8 mouse cellular contexts compared by ENCODE assay signal in genomic region chr5:77275950-77276349, GRCm38 (mm10). TPM values are rescaled to one million over a fixed set of nuclear protein-coding genes. Genes with fewer than 3 reads are reported as not detected.
DNase-seq lines count a peak whose midpoint lies in the region; ATAC-seq and TF ChIP-seq lines count a peak whose summit lies in the region.

No protein-coding gene starts in this region.

- H3K27me3 ChIP-seq in kidney, embryonic 14.5 days (ENCODE audit: control insufficient read depth, insufficient read depth, low read length): no peaks in the 10 kb centered on the region
- no peaks in the 10 kb centered on the region for H3K27me3 ChIP-seq in G1E (ENCODE audit: insufficient read depth, low read length)
- no peaks in the 10 kb centered on the region for H3K27me3 ChIP-seq in neural tube, embryonic 11.5 days (ENCODE audit: control insufficient read depth, insufficient read depth, low read length)

- peak; percentile 19 to 51 for DNase-seq in adrenal gland, adult 18-20 months (ENCODE audit: low spot score in 2 of 2)
- DNase-seq in adrenal gland, adult 2 months: no peak
- peak; percentile 40 for DNase-seq in kidney, adult 18-20 months
- no peak for DNase-seq in G1E (ENCODE audit: low spot score)
- peak; percentile 65 for DNase-seq in neural tube, embryonic 11.5 days (ENCODE audit: low spot score)
- no peak for DNase-seq in adipocyte (ENCODE audit: low spot score)

- no peaks in the 10 kb centered on the region for H3K4me1 ChIP-seq in kidney, embryonic 14.5 days (ENCODE audit: control insufficient read depth, insufficient read depth, low read length)
- peaks cover 37% of the 10 kb centered on the region for H3K4me1 ChIP-seq in G1E (ENCODE audit: insufficient read depth, low read depth, low read length)
- H3K4me1 ChIP-seq in neural tube, embryonic 11.5 days (ENCODE audit: control insufficient read depth, insufficient read depth, low read length): no peaks in the 10 kb centered on the region

- peak; percentile 80 for TF ChIP-seq CTCF in G1E (IDR thresholded peaks at IDR 0.05; ENCODE audit: low read depth, low read length)

- 84% methylated on average over 5 of the region's 5 CpGs for WGBS in kidney, embryonic 14.5 days
- WGBS in neural tube, embryonic 11.5 days: 94% methylated on average over 5 of the region's 5 CpGs

- H3K4me3 ChIP-seq in kidney, embryonic 14.5 days (ENCODE audit: low read length): no peak overlapping the region
- no peak overlapping the region for H3K4me3 ChIP-seq in G1E (ENCODE audit: low read depth, low read length)
- H3K4me3 ChIP-seq in neural tube, embryonic 11.5 days (ENCODE audit: low read depth, low read length): no peak overlapping the region

- H3K4me2 ChIP-seq in kidney, embryonic 14.5 days (replicated peaks; ENCODE audit: low read depth, low read length): no peak overlapping the region
- no peak overlapping the region for H3K4me2 ChIP-seq in neural tube, embryonic 11.5 days (ENCODE audit: low read depth)

- no peak overlapping the region for H3K27ac ChIP-seq in kidney, embryonic 14.5 days (ENCODE audit: low read depth, low read length)
- H3K27ac ChIP-seq in neural tube, embryonic 11.5 days (ENCODE audit: low read depth, low read length): no peak overlapping the region

- no peak overlapping the region for H3K9ac ChIP-seq in kidney, embryonic 14.5 days (ENCODE audit: low read depth, low read length)
- H3K9ac ChIP-seq in neural tube, embryonic 11.5 days (ENCODE audit: low read length): no peak overlapping the region

- peaks cover 88% of the 10 kb centered on the region for H3K36me3 ChIP-seq in kidney, embryonic 14.5 days (ENCODE audit: control insufficient read depth, insufficient read depth, low read length)
- peaks cover 94% of the 10 kb centered on the region for H3K36me3 ChIP-seq in G1E (replicated peaks)
- H3K36me3 ChIP-seq in neural tube, embryonic 11.5 days (ENCODE audit: control insufficient read depth, insufficient read depth, low read length): peaks cover 23% of the 10 kb centered on the region

- ATAC-seq in kidney, embryonic 14.5 days (ENCODE audit: low FRiP score, low TSS enrichment): no peak
- ATAC-seq in G1E (ENCODE audit: extremely low read depth, insufficient number of reproducible peaks, low FRiP score, poor library complexity, severe bottlenecking): no peak
- ATAC-seq in inflammation-experienced regulatory T-cells, adult 6 months: peak; percentile 64
- ATAC-seq in neural tube, embryonic 11.5 days (ENCODE audit: insufficient read depth, low FRiP score, low TSS enrichment): no peak

- H3K9me3 ChIP-seq in kidney, embryonic 14.5 days (ENCODE audit: control insufficient read depth, low read length): no peaks in the 10 kb centered on the region
- peaks cover 2% of the 10 kb centered on the region; the same call in 1 of the 2 replicates for H3K9me3 ChIP-seq in G1E (replicated peaks)
- no peaks in the 10 kb centered on the region for H3K9me3 ChIP-seq in neural tube, embryonic 11.5 days (ENCODE audit: control insufficient read depth, low read length)

RNA-seq across cellular contexts. Expression of gene Rest, which starts 10.7 kb away (rescaled TPM):
- 10 to 100 TPM; 19.5 to 21.6 TPM for total RNA-seq in adrenal gland, adult 18-20 months (2021)
- total RNA-seq in adrenal gland, adult 2 months (2021): 10 to 100 TPM; 18.9 to 19.6 TPM
- polyA plus RNA-seq in adrenal gland, adult 2 months (2012; rRNA removed): 6.9 and 7.8 TPM in 2 replicates
- 38.2 and 54.2 TPM in 2 replicates for polyA plus RNA-seq in kidney, embryonic 14.5 days (2014; fragmentation: Nextera tagmentation; extraction: Ambion mirVana)
- total RNA-seq in G1E (2014; fragmentation: Nextera tagmentation) (46.7 and 48.9 TPM in 2 replicates), G1E (2017) (43.4 and 52.1 TPM in 2 replicates)
- polyA plus RNA-seq in G1E (2012): 7.1 and 8.3 TPM in 2 replicates
- 10 to 100 TPM; 11.8 to 18.0 (median 17.7) TPM for polyA plus RNA-seq in inflammation-experienced regulatory T-cells, adult 6 months (2017; shearing (Covaris generic))
- 25.0 and 28.6 TPM in 2 replicates for polyA plus RNA-seq in neural tube, embryonic 11.5 days (2014; fragmentation: Nextera tagmentation; extraction: Ambion mirVana)

RNA-seq across cellular contexts. Expression of gene Noa1, which starts 33.9 kb away (rescaled TPM):
- 10 to 100 TPM; 22.5 to 25.9 TPM for total RNA-seq in adrenal gland, adult 18-20 months (2021)
- 10 to 100 TPM; 28.7 to 29.5 TPM for total RNA-seq in adrenal gland, adult 2 months (2021)
- polyA plus RNA-seq in adrenal gland, adult 2 months (2012; rRNA removed): 30.2 and 31.6 TPM in 2 replicates
- 31.5 and 33.2 TPM in 2 replicates for polyA plus RNA-seq in kidney, embryonic 14.5 days (2014; fragmentation: Nextera tagmentation; extraction: Ambion mirVana)
- total RNA-seq in G1E (2014; fragmentation: Nextera tagmentation): 51.1 and 53.2 TPM in 2 replicates
- total RNA-seq in G1E (2017): 6.3 and 12.0 TPM in 2 replicates
- 35.1 and 35.2 TPM in 2 replicates for polyA plus RNA-seq in G1E (2012)
- 1 to 10 TPM; 4.3 to 6.2 (median 4.8) TPM for polyA plus RNA-seq in inflammation-experienced regulatory T-cells, adult 6 months (2017; shearing (Covaris generic))
- polyA plus RNA-seq in neural tube, embryonic 11.5 days (2014; fragmentation: Nextera tagmentation; extraction: Ambion mirVana): 33.1 and 33.4 TPM in 2 replicates

RNA-seq across cellular contexts. Expression of gene Polr2b, which starts 34.0 kb away (rescaled TPM):
- 10 to 100 TPM; 37.2 to 88.7 TPM for total RNA-seq in adrenal gland, adult 18-20 months (2021)
- total RNA-seq in adrenal gland, adult 2 months (2021): 10 to 100 TPM; 67.5 to 95.1 TPM
- polyA plus RNA-seq in adrenal gland, adult 2 months (2012; rRNA removed): 20.7 and 37.6 TPM in 2 replicates
- 55.8 and 77.5 TPM in 2 replicates for polyA plus RNA-seq in kidney, embryonic 14.5 days (2014; fragmentation: Nextera tagmentation; extraction: Ambion mirVana)
- total RNA-seq in G1E (2014; fragmentation: Nextera tagmentation) (148 and 198 TPM in 2 replicates), G1E (2017) (163 and 179 TPM in 2 replicates)
- 2.4 and 3.7 TPM in 2 replicates for polyA plus RNA-seq in G1E (2012)
- polyA plus RNA-seq in inflammation-experienced regulatory T-cells, adult 6 months (2017; shearing (Covaris generic)): 10 to 100 TPM; 51.5 to 53.3 (median 51.6) TPM
- polyA plus RNA-seq in neural tube, embryonic 11.5 days (2014; fragmentation: Nextera tagmentation; extraction: Ambion mirVana): 103 and 115 TPM in 2 replicates

Comparison
In these comparisons a context has a peak if more than half of its experiments do, and no peak if none do; other contexts are left out.
1. DNase-seq: peak in adrenal gland, adult 18-20 months (2 of 2), kidney, adult 18-20 months (single experiment) and neural tube, embryonic 11.5 days (single experiment); none in adrenal gland, adult 2 months (single experiment), G1E (single experiment) and adipocyte (single experiment).